Mouse (Mus musculus) large intestine, adult 2 months (tissue): Measurements from ENCODE around the gene Atf7ip2. TPM values are rescaled to one million over a fixed set of nuclear protein-coding genes. Genes with fewer than 3 reads are reported as not detected.

Source experiments
- DNase-seq: peaks from one replicate; pipeline ENCODE4 v3.0.0-alpha.2; 2012; ENCODE audit warnings: low read depth, low spot score
- WGBS: fragments of 180-500 bp; shearing (Covaris S2); methylation state at CpG from one replicate; pipeline ENCODE4 v1.1.7; 2018; 5-methylcytosine and 5-hydroxymethylcytosine counted together
- polyA plus RNA-seq: library from polyadenylated mRNA; depleted of rRNA; stranded (reverse); fragments of >200 nt; gene quantifications from 2 replicates; pipeline ENCODE4 v1.2.3, GENCODE M21; 2012; rRNA removed

The Atf7ip2 gene
- polyA plus RNA-seq, 1 experiment, result 0.15 TPM

DNA sequence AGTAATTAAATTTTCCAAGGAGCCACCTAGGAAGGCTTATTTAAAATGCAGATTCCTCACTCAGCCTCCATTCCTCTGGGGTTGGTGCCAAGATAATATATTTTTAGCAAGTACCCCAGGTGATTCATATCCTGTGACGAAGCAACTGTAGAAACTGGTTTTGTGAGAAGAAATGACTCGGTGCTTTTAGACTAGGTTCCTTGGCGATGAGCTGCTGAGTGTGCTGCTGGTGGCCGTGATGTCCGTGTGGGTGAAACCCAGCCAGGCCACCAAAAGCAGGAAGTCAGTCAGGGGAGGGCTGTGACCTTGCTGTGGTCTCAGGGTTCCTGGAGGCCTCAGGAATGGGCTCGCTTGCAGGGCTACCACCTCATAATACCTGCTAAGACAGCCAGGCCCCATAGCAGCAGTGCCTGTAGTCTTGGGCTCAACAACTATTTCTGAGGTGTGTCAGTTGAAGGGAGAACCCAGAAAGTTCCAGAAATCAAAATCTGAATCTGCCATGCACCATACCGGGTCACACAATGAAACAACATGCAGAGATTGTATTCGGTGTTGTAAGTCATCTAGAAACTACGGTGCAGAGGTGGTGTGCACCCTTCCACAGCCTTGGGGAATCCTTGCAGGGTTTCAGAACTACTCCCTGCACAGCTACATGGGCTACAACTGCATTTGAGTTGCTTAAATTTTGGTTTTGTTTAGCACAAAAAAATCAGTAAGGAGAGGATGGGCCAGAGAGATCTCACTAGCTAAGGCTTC, 94.2 kb downstream of the Atf7ip2 start:
- 43% methylated on average over 9 of the region's 9 CpGs for WGBS
- no peak for DNase-seq

- WGBS, result 92% methylated on average over 6 of the region's 6 CpGs
- DNase-seq, result no peak
Measured at GRCm38 (mm10) chr16:10288115-10288514, 95.6 kb downstream of the Atf7ip2 start.

DNA sequence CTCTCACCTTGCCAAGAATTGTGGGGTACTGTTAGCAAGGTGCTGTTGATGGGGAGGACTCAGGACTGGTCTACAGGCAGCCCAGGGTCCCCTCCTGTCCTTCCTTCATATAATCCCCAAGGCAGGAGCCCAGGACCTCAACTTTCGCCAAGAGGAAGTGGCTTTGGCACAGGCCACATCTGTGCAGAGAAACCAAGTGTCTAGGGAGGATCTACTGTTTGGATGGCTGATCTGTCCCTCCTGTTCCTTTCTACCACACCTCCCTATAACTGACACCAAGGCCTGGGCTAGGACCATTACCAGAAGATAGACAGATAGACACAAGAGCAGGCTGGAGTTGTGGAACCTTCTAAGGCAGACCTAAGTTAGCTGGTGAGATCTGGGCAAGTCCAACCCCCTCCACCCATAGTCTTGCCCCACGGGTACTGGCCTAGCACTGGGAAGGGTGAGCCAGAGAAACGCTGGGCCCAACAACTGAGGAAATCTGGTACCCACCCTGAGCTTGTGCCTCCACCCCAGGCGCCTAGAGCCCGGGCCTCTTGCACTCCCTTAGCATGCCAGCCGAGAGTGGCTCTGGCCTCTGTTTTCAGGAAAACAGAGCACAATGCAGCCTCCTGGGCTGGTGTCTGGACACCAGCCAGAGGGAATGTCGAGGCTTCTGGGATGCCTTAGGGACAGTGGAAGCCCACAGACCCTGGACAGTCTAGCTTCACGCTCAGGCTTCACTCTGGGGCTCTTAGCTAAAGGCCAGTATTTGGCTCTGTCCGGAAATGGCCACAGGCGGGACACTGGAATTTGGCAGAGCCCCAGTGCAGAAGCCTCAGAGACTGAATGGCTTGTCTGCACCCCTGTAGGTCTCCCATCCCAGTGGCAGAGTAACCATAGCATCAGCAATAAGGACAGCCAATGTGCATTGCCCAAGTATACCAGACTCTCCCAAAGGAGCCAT, 105.5 kb downstream of the Atf7ip2 start:
- WGBS, result 75% methylated on average over 10 of the region's 10 CpGs
- DNase-seq, result no peak

- WGBS, result 20% methylated on average over 8 of the region's 8 CpGs
- DNase-seq, result peak; percentile 76
Measured at GRCm38 (mm10) chr16:10299637-10300036, 107.1 kb downstream of the Atf7ip2 start.

DNA sequence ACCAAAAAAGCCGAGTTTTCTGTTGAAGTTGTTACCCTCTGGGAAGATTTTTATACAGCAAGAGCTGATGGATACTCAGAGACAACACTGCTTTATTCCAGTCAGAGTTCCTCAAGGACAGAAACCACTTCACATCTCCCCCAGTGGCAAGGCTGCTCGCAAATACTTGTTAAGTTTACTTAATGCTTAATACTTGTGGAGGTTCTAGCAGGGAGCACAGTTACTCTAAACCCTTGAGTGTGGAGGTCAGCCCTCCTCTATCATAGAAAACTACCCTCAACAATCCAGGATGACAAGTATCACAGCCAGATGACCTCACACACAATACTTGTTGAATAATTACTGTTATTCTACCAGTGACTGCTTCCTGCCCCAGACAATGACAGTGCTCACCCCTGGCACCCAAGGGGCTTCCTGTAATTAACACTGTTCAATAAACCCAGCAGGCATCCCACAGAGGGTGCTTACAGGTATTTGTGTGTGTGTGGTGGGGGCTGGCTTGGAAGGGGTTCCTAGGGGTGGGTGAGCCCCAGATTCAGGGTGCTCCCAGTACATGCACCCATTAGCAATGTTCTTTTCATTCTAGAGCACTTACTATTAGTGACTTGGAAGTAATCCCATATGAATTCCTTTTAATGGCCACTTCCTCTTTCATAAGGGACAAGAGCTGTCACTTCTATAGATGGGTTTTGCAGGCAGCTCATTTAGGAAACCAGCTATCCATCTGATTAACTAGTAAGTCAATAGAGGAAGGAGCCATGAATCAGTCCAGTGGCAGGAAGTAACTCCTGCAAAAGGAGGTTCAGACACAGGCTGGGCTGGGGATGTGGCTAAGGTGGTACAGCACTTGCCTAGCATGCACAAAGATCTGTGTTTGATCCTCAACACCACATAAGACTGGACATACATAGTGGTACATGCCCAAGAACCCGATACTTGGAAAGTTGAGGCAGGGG, 108.0 kb downstream of the Atf7ip2 start:
- WGBS, result 52% methylated on average over 3 of the region's 3 CpGs
- DNase-seq, result no peak

Other genes with a start within 250 kb of the Atf7ip2 start
- 0.76 and 1.7 TPM in 2 replicates for gene Grin2a, start 197.2 kb upstream of the Atf7ip2 start, polyA plus RNA-seq
- gene Rpl39l, start 22.5 kb upstream of the Atf7ip2 start, polyA plus RNA-seq, result not detected in 2 replicates
- 11.9 and 12.7 TPM in 2 replicates for gene Emp2, start 121.3 kb downstream of the Atf7ip2 start, polyA plus RNA-seq
- 0.06 and 0.19 TPM in 2 replicates for gene Tekt5, start 202.8 kb downstream of the Atf7ip2 start, polyA plus RNA-seq
- 34.4 and 37.0 TPM in 2 replicates for gene Nubp1, start 219.2 kb downstream of the Atf7ip2 start, polyA plus RNA-seq